Mouse (Mus musculus) ES-Bruce4 (cell line): ENCODE results near the gene Abhd5.

Experiments used
- CTCF ChIP-seq: IDR thresholded peaks from one replicate; pipeline ENCODE4 v1.8.1; 2011; ENCODE audit warnings: low read depth, low read length
- POLR2A ChIP-seq: IDR thresholded peaks from one replicate; pipeline ENCODE4 v1.8.1; 2011; ENCODE audit warnings: low read length; ENCODE audit not compliant: insufficient read depth

GRCm38 (mm10) chr9:122352025-122352392 is 601 bp downstream of the Abhd5 start:
- TF ChIP-seq POLR2A: no peak
- TF ChIP-seq CTCF: no peak
